Mouse (Mus musculus) kidney, postnatal 25 days (tissue): ENCODE results near the gene Omd.

ENCODE experiments used
- DNase-seq, 2 experiments: peaks; one replicate each; pipeline ENCODE4 v3.0.0; 2021; ENCODE audit warnings: mixed read lengths in 2 of 2

The Omd gene

GRCm38 (mm10) chr13:49617021-49617420, 34.8 kb downstream of the Omd start:
- no peak for DNase-seq

- no peak for DNase-seq
Measured at GRCm38 (mm10) chr13:49618365-49618764, 36.1 kb downstream of the Omd start.

DNA sequence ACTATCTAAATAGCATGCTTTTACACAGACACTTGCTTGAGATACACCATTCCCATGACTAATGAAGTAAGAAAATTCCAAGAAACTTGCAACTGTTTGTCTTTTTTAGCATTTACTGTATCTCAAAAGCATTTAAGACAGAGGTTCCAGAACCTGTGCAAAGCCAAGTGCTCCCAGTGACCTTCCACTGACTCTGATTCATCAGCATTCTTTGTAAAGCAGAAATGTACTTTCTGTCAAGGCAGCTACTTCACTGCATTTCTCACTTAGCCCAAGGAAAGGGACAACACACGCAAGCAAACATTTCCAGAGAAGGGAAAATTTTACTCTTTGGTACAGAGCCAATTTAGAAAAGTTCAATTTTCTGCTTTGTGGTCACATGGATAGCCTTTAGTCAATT, 41.0 kb downstream of the Omd start:
- no peak for DNase-seq

GRCm38 (mm10) chr13:49628167-49628566, 45.9 kb downstream of the Omd start:
- no peak for DNase-seq

DNA sequence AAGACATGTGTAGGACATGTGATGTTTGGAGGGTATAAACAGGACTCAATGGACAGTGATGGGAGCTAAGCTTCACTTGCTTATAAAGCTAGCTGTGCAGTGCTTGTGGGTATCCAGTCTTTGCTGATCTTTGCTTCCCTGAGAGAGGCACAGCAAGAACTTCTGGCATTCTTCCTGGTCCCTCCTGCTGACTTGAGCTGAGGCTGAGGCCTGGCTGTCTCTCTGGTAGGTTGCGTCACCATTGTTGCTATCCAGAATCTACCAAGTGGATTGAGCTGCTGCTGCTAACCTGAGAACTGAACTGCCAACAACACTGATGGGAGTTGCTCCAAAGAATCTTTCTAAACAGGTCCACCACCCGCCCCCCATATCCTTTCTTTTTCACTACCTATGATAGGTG, 46.8 kb downstream of the Omd start:
- no peak for DNase-seq

DNA sequence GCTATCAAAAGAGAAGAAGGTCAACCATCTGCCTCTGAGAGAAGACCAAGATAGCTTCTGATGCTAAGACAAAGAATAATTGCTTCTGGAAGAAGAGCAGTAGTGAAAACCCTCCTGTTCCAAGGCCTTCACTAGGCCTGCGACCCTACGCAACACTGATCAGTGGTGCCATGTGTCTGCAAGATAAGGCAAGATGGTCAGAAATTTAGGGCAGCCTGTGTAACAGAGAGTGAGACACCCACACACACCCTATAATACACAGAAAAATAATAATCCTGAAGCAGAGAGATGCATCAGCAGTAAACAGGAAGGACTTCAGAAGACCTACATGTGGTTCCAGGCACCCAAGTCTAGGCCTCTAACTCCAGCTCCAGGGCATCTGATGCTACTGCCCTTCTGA, 57.7 kb downstream of the Omd start:
- no peak for DNase-seq
